Mouse (Mus musculus) skeletal muscle tissue, adult 2 months (tissue): ENCODE measurements around the gene Omd.

Source experiments
- DNase-seq: peaks from one replicate; pipeline ENCODE4 v3.0.0-alpha.2; 2012; ENCODE audit warnings: low read depth, low spot score

Omd gene

DNA sequence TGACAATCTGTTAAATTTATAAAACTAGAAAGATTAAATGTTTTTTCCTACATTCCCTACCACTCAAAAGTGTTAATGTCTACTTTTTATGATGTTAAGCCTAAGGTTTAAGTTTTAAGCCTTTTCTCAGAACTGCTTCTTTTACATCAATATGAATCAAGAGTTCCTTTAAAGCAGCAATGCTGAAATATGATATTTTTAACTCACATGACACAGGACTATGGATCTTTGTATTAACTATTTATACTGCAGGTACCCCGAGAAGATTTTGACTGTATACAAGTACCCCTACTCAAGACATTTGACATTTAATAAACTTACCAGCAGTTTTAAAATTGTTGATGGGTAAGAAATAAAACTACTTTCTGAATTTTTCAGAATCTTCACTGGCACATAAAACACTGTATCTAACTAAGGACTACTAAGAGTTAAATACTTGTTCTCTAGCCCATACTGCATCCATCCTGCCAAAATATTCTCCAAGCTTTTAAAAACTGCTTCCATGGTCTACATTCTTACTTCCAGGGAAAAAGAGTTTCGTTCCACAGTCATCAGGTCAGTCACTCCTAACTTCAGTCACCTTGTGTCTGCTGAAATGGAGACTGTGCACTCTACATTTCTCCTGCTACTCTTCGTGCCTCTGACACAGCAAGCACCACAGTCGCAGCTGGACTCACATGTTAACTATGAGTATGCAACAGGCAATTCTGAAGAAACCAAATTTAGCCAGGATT, 26.5 kb downstream of the Omd start:
- no peak for DNase-seq

DNA sequence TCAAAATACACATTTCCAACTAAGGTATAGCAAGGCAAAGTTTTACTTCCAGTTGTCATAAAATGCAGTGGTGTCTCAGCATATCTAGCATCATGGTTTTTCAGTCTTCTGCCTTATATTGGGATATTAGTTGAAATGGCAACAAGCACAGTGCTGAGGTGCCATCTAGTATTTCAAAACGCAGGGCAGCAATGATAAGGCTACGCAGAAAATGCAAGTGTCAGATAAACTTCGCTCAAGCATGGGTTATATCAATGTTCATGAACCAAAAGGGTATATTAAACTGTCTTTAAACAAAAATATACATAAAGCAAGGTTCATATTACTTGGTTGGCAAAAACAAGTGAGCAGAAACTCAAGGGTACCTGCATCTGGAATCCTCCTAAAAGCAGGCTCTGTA, 34.8 kb downstream of the Omd start:
- no peak for DNase-seq

DNA sequence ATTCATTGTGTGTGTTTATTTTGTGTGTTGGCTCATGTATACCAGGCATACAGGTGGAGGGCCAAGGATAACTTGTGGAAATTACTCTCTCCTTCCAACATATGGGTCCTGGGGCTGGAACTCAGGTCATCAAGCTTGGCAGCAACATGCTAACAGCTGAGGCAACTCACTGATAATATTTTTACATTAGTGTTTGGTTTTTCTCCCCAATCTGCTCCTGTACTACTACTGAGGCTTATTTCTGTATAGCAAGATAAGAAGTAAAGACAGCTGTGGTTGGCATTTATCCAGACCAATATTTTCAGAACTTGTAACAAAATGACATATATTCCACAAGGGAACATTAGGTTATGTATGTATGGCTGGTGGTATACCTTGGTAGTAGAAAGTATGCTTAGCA, 36.1 kb downstream of the Omd start:
- no peak for DNase-seq

DNA sequence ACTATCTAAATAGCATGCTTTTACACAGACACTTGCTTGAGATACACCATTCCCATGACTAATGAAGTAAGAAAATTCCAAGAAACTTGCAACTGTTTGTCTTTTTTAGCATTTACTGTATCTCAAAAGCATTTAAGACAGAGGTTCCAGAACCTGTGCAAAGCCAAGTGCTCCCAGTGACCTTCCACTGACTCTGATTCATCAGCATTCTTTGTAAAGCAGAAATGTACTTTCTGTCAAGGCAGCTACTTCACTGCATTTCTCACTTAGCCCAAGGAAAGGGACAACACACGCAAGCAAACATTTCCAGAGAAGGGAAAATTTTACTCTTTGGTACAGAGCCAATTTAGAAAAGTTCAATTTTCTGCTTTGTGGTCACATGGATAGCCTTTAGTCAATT, 41.0 kb downstream of the Omd start:
- DNase-seq = no peak

DNA sequence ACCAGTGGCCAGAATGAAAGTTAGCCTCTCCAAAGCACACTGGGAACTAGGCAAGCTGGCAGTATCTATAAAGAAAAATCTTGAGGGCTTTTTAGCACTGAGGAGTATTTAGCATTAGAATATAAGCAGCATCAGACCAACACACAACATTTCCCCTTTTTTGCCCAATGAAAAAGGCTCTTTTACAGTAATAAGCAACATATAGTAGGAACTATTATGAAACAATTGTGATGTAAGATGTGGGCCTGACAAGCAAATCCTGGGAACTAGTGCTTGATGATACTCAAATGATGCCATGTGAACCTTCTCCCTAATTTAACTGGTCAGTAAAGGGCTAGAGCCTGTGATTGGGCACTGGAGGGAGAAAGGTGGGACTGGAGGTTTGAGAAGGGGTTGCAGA, 45.9 kb downstream of the Omd start:
- no peak for DNase-seq

DNA sequence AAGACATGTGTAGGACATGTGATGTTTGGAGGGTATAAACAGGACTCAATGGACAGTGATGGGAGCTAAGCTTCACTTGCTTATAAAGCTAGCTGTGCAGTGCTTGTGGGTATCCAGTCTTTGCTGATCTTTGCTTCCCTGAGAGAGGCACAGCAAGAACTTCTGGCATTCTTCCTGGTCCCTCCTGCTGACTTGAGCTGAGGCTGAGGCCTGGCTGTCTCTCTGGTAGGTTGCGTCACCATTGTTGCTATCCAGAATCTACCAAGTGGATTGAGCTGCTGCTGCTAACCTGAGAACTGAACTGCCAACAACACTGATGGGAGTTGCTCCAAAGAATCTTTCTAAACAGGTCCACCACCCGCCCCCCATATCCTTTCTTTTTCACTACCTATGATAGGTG, 46.8 kb downstream of the Omd start:
- DNase-seq = peak; percentile 45

DNA sequence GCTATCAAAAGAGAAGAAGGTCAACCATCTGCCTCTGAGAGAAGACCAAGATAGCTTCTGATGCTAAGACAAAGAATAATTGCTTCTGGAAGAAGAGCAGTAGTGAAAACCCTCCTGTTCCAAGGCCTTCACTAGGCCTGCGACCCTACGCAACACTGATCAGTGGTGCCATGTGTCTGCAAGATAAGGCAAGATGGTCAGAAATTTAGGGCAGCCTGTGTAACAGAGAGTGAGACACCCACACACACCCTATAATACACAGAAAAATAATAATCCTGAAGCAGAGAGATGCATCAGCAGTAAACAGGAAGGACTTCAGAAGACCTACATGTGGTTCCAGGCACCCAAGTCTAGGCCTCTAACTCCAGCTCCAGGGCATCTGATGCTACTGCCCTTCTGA, 57.7 kb downstream of the Omd start:
- DNase-seq = no peak
